Mouse (Mus musculus) bone marrow macrophage, adult 2 months (primary cell): ENCODE results near the gene Rhou.

ENCODE experiments used
- CTCF ChIP-seq: IDR thresholded peaks from 2 replicates; pipeline ENCODE4 v1.5.1; 2012; ENCODE audit warnings: low read depth, mild to moderate bottlenecking, low read length, moderate library complexity
- POLR2A ChIP-seq: IDR thresholded peaks from 2 replicates; pipeline ENCODE4 v1.6.1; 2012; ENCODE audit warnings: mild to moderate bottlenecking, low read depth, low read length, borderline replicate concordance

DNA sequence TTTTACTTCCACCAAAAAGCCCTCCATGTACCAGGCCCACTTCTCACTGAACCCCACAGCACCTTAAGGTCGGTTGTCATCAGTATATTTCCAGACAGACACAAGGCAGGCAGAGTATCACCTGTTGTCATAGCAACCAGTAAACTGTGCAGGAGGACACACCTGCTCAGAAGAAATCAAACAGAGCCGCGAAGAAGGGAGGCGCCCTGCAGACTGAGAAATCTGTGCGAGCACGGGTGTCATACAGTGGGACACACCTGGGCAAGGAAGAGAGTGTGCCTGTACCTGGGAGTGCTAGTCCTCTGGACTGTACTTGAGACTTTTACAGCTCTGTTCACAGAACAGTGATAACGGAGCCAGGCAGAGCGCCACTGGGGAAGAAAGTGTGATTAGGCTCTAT lies 55.0 kb downstream of the Rhou start:
- TF ChIP-seq CTCF (no peak), POLR2A (no peak)
